Mouse (Mus musculus) forebrain, embryonic 10.5 days (tissue): ENCODE measurements around the gene Styx. TPM values are rescaled to one million over a fixed set of nuclear protein-coding genes. Genes with fewer than 3 reads are reported as not detected.
"Not testable (repeated sequence)": the region's sequence is repeated elsewhere in the genome, so short reads cannot be mapped to it uniquely, and the experiment has no call there.

ENCODE experiments used
- DNase-seq: peaks from one replicate; pipeline ENCODE4 v3.0.0-alpha.2; 2017; ENCODE audit warnings: low spot score; ENCODE audit errors: extremely low spot score
- H3K27ac ChIP-seq: fragments of 300-500 bp; sonication (generic); 2 replicates; pipeline ENCODE4 v1.5.1; 2016; ENCODE audit warnings: mild to moderate bottlenecking
- H3K27me3 ChIP-seq: fragments of 300-500 bp; sonication (generic); 2 replicates; pipeline ENCODE4 v1.6.1; 2016; ENCODE audit warnings: mild to moderate bottlenecking; ENCODE audit not compliant: poor library complexity, severe bottlenecking
- H3K36me3 ChIP-seq: fragments of 300-500 bp; sonication (generic); replicated peaks from 2 replicates; pipeline ENCODE4 v1.6.1; 2016; ENCODE audit warnings: mild to moderate bottlenecking, moderate library complexity
- H3K4me1 ChIP-seq: fragments of 300-500 bp; sonication (generic); 2 replicates; pipeline ENCODE4 v1.6.1; 2016
- H3K4me3 ChIP-seq: fragments of 300-500 bp; sonication (generic); 2 replicates; pipeline ENCODE4 v1.5.1; 2016; ENCODE audit warnings: mild to moderate bottlenecking, moderate library complexity
- H3K9me3 ChIP-seq: fragments of 300-500 bp; sonication (generic); 2 replicates; pipeline ENCODE4 v1.6.1; 2016; ENCODE audit warnings: mild to moderate bottlenecking, moderate library complexity
- WGBS: fragments of 180-500 bp; shearing (Covaris S2); methylation state at CpG from one replicate; pipeline ENCODE4 v1.1.7; 2016; 5-methylcytosine and 5-hydroxymethylcytosine counted together
- microRNA-seq: library from miRNA; unstranded; fragments of <30 nt; microRNA quantifications from one replicate; pipeline ENCODE4, GENCODE M21; 2017
- polyA plus RNA-seq: library from polyadenylated mRNA; unstranded; fragments of >200 nt; fragmentation: Nextera tagmentation; extraction: Ambion mirVana; gene quantifications from 2 replicates; pipeline ENCODE4 v1.2.1, GENCODE M21; 2016

Gene Styx
- polyA plus RNA-seq, 1 experiment from 2014 or later, result 38.2 TPM

DNA sequence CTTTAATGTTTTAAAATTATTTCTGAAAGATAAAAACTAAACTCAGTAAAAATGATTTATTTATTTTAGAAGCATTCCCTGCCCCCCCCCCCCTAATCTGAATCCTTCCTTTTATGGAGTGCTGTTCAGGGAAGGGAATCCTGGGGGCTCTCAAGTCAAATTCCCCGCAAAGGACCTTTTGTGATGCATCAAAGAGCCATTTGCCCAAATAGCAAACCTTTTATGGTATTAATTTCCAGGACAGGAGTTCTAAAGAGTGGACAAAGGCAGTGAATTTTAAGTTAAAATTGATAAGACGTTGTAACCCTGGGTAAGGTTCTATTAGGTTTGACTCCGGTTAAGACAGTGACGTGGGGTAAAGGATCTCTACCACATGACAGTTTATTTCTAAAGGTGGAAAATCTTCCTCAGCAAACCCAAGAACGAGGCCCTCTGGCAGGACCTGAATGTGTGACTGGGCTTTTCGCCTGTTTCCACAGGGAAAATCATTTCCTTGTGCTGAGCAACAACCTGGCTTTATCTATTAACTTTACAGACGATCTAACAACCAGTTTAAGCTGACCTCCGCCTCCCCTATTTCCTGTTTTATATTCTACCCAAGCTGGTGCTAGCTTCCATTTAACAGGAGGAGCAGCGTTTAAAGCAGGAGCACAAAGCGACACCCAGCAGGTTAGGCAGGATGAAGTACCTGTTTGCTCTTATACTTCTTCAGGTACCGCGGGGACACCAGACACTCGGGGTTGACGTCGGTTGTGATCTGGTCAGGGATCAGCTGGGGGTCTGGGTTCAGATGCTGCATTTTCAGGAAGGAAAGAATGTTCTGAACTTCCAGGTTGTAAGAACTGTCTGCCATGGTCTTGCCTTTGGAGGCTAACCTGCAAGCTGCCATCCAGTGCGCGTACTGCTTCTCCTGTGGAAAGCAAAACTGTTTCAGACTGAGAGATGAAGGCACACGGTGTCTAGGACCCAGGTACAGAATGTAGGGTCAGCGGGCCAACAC, 113.4 kb downstream of the Styx start:
- 70% methylated on average over 19 of the region's 19 CpGs for whole genome bisulfite sequencing
- H3K4me1 ChIP-seq, result peaks cover 31% of the 10 kb centered on the region
- H3K9me3 ChIP-seq, result peaks cover under 1% of the 10 kb centered on the region
- H3K27ac ChIP-seq, result peak overlapping the region; percentile 6; the same call in 1 of the 2 replicates
- DNase-seq, result no peak
- peaks cover 89% of the 10 kb centered on the region for H3K36me3 ChIP-seq
- no peaks in the 10 kb centered on the region for H3K27me3 ChIP-seq
- H3K4me3 ChIP-seq, result no peak overlapping the region

GRCm38 (mm10) chr14:45466371-45466770, 115.5 kb downstream of the Styx start:
- not testable (repeated sequence) for DNase-seq, H3K9me3 ChIP-seq, H3K4me3 ChIP-seq, H3K27me3 ChIP-seq, H3K27ac ChIP-seq
- peaks cover 90% of the 10 kb centered on the region for H3K36me3 ChIP-seq
- WGBS, result 91% methylated on average over 8 of the region's 8 CpGs
- H3K4me1 ChIP-seq, result peaks cover 31% of the 10 kb centered on the region

- H3K4me1 ChIP-seq, result peaks cover 4% of the 10 kb centered on the region
- DNase-seq, result no peak
- H3K36me3 ChIP-seq, result peaks cover 96% of the 10 kb centered on the region
- no peak overlapping the region for H3K27ac ChIP-seq
- peaks cover 8% of the 10 kb centered on the region for H3K9me3 ChIP-seq
- no peaks in the 10 kb centered on the region for H3K27me3 ChIP-seq
- no peak overlapping the region for H3K4me3 ChIP-seq
- 91% methylated on average over 8 of the region's 8 CpGs for WGBS
Measured at GRCm38 (mm10) chr14:45469446-45469845, 118.6 kb downstream of the Styx start.

Small RNA genes within 50 kb of the gene (microRNA-seq; reads per million reads assigned to microRNA genes)
- gene Gm25353, result not detected

Other genes starting within 250 kb of the Styx start
- gene Gpr137c, start 131.4 kb upstream of the Styx start, polyA plus RNA-seq, result 3.3 and 4.5 TPM in 2 replicates
- gene Txndc16, start 130.8 kb upstream of the Styx start, polyA plus RNA-seq, result 13.2 and 14.0 TPM in 2 replicates
- 32.0 and 37.1 TPM in 2 replicates for gene Ero1l, start 32.3 kb upstream of the Styx start, polyA plus RNA-seq
- gene Psmc6, start 21.3 kb upstream of the Styx start, polyA plus RNA-seq, result 211 and 220 TPM in 2 replicates
- 41.1 and 45.9 TPM in 2 replicates for gene Gnpnat1, start 53.8 kb downstream of the Styx start, polyA plus RNA-seq
- 75.7 and 77.6 TPM in 2 replicates for gene Fermt2, start 179.0 kb downstream of the Styx start, polyA plus RNA-seq